Mouse (Mus musculus) retina, postnatal 1 day (tissue): ENCODE measurements at regions not wholly inside any gene's neighbourhood (a gene's known extent, or its start where the extent isn't known, plus 50 kb on each side); places are given as distances from the start of the nearest gene placed in this dataset.

Source experiments
- DNase-seq: peaks from one replicate; pipeline ENCODE4 v3.0.0-alpha.2; 2012

DNA sequence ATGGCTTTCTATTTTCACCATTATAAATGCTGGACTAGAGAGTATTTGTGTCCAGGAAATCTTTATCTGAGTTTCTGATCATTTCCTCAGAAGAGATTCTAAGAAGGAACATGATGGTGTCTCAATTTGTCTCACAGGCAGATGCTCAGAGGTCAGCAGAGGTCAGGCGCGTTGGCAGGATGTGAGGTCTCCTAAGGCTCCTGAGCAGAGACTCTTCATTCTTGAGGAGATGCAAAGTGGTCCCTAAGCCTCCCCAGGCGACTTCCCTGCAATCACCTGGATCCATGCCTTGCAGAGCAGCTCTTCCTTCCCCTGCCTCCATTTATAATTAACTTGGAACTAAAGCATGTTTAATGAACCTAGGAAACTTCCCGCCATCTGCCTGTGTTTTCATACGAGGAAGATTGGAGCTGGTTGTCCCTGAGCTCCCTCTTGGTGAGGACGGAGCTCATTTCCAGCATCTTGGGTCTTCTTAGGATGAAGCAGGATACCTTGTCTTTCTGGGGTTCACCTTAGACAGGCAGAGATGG, 71.8 kb downstream of the Arf2 start:
- DNase-seq, result no peak

DNA sequence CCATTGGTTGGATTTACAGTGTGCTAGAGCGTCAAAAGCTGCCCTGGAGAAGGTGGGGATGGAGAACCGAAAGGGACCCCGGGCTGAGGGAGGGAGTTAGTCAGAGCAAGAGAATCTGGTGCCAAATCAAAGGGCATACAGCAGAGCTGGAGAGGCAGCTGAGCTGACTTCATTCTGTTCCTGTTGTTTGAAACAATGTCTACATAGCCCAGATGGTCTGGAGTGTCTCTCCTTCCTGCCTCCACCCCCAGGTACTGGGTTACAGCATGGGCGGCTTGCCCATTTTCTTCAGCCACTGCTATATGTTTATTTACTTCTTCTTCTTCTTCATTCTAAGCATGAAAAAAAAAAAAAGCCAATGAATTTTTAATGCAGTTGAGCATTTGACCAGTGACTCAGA, 78.7 kb downstream of the Arf2 start:
- no peak for DNase-seq

DNA sequence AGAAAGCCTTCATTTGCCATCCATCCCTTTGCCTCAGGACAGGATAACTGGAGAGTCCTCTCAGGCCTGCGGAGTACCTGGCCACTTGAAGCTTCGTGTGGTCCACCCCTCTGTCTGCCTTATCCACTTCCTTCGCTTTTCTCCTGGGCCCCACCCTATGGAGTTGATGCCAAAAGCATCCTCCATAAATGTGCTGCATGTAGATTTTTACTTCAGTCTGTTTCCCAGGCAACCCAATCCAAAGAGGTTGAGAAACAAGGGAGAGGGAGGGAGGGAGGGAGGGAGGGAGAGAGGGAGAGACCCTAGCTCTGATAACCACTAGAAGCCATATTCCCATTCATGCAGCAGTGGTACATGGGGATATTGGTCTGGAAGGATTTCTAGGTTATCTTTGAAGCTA, 80.7 kb upstream of the Crhr1 start:
- DNase-seq, result no peak

DNA sequence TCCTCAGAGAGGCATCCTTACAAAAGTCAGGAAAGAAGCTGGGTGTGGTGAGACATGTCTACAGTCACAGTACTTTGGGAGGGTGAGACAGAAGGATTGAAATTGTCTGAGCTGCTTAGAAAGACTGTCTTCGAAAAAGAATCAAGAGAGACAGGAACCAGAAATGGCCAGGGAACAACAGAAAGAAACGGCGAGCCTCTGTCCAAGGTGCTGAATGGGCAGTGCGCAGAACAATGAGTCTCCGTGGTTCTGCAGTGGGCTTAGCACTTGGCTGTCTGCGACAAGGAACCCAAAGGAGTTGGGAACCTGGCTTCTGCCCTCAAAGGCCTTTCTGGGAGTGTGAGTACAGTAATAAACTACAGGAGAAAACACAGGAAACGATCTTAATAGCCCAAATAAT, 79.4 kb upstream of the Crhr1 start:
- DNase-seq, result peak; percentile 52

DNA sequence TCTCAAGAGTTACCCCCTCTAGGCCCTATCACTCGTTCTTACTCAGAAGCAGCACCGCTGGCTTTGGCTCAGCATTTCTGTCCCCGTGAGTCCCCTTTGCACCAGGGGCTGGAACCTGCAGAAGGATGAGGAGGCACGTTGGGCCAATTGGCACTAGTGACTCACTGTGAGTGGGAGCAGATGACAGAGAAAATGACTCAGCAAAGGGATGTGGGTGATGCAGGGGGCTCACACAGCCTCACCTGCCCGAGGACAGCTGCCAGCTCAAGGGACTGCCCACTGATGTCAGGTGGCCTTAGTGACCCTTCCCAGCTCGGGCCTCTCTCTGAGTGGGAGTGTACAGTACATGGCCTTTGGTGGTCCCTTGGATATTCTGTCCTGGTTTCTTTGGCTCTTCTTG, 76.7 kb upstream of the Crhr1 start:
- no peak for DNase-seq

DNA sequence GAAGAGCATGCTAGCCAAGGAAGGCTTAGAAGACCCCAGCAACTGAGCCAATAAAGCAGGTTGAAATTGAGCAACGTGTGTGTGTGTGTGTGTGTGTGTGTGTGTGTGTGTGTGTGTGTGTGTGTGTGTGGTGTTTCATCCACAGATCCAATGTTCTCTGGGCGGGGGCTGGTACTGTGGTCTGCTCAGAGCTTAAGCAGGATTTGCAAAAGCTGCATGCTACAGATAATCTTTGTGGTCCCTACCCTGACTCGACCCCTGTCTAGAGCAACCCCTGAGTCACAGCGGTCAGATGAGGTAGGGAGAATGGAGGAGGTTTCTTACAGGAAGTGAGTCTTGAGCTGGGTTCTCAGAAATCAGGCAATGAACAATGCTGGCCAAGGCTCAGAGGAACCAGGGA, 75.6 kb upstream of the Crhr1 start:
- DNase-seq, result peak; percentile 63

DNA sequence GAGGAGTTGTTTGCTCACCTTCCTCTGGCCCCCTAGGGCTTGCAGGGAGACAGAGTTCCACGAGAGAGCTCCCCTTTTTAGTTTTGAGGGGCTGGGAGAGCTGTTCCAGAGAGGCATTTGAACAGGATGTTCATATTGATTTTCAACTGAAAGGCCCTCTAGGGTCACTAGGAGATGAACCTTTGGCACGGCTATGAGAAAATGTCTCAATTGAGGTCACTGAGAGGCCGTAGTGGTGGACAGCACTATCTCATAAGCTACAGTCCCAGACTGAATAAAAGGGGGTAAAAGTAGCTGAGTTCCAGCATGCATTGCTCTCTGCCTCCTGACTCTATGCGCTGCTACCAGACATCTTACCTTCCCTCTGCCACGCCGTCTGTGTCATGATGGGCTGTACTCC, 74.1 kb upstream of the Crhr1 start:
- DNase-seq, result no peak

DNA sequence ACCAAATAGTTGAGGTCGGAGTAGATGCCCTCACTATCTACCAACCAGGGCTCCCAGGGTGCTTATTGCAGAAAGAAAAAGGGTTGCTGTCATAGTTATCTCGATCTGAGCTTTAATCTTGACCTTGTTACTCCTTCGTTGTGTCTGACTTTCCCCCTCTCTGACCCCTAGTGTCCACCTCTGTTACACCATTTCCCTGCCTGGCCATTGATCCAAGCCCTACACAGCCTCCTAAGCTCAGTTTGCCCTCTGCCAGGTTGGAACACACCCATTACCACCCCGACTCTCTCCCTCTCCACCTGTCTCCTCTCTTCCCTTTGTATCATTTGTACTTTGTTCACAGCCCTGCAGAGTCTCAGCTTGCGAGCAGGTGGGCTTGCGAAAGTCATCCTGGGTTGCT, 73.6 kb upstream of the Crhr1 start:
- DNase-seq, result no peak

DNA sequence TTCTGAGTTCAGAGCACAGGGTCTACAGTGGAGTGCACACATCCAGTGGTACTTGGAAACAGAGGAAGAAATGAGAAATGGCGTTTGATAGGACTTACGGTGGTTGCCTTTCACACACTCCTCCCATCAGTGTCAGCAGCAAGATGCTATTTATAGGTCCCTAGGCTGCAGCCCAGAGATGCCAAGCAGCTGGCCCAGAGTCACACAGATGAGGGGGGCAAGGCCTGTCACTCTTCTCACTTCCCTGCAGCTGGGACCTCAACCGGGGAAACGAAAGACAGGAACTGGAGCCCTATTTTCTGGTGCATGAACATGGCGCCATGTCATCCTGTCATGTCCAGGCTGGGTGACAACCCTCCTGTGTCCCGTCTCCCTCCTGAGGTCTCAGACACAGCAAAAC, 71.3 kb upstream of the Crhr1 start:
- DNase-seq, result no peak

DNA sequence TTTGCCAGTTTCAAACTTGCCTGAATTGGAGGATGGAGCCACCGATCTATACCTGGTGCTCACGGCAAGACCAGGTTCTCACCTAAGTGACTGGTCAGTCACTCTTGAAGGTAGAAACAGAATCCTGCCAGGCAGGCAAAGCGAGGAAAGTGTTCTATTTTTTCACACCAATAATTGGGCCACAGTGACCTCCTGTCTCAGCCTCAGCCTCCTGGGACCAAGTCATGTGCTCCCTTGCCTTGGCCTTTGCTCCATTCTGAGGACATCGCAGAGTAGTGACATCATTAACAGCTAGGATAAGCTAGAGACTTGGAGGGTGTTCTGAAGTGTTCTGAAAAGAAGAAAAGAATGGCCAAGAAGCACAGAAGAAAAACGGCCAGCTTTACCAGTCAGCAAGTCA, 67.5 kb upstream of the Crhr1 start:
- no peak for DNase-seq

DNA sequence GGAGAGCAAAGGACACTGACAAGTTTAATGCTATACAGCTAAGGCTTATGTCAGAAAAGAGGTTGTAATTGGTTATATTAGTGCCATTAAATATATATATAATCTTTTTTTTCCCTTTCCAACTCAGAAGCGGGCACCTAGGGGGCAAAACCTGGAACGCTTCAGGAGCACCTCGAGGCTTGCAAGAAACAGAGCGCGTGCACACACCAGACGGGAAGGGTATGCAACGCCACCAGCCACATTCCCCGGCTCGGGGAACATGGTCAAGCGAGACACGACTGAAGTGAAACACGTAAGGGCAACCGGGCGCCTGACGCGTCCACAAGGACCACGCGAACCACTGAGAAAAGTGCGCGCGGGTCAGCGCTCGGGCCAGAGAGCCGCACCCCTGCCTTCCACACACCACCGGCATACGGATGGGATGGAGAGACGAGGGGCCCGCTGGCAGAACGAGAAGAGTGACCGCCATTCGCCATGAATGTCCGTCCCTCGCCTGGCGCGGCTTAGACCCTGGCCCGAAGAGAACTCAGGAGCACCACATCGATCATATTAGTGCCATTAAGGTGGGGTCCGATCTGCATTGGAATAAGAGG, 60.0 kb upstream of the Crhr1 start:
- no peak for DNase-seq

DNA sequence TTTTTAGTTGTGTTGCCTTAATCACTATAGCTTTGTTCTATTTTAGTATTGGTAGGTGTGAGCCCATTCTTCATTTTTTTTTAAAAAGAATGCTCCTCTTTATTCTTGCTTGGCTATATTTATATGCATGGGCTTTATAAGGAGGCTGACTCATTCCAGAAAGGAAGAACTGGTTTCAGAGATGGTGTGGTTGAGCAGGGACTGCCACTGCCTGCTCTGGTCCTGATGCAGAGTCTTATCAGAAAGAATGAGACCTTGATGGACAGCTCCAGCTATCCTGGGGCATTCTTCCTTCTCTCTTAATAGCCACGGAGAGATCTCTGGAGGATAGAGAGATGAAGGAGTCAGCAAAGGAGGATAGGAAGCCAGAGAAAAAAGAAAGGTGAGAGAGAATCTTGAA, 57.9 kb upstream of the Crhr1 start:
- no peak for DNase-seq

DNA sequence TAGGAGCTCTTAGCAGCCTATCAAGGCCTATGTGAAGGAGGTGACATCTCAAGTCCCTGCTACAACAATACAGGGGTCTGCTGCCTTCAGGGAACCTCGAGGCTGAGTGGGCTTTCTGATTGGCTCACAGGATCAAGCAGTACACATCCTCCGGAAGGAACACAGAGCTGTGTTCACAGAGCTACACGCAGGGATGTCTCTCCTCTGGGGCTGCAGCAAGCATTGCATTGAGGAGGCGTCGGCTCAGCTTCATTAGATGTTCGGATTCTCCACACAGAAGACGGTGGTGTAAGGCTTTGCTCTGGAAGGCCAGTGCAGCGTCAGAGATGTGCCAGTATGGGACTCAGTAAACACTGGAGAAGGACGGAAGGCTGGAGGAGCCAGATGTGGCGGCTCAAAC, 57.3 kb upstream of the Crhr1 start:
- no peak for DNase-seq

DNA sequence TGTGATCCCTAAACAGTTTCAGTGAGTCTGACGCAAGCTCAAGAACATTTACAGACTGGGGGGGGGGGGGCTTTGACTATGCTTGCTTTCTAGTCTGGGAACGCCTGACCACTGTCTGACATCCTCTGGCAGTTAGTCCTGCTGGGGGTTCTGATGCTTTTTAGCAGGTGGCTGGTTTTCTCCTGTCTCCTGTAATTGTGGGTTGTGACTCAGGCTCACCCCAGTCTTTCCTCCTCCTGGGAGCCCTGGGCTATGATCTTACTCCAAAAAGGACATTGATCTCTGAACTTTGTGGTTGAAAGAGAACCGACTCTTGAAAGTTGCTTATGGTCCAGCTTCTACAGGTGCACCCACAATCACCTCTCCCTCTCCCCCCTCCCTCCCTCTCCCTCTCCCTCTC, 50.6 kb upstream of the Crhr1 start:
- no peak for DNase-seq
